In the genomic region with DNA sequence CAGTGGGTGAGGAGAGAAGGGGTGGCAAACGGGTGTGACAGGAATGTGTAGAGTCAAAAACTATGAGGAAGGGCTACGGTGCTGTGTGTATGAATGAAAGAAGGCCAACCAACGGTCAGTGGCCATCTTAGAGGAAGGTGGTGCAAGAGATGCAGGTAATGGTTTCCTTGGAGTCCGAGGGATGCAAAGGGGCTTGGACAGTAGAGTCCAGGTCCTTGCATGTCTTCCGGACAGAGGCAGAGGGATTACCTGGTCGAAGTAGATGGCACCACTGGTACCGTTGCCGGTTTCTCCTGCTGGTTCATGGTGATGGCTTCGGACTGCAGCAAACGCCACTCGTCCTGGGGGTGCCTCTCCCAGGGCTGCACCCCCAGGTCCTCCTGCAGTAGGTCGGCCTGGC, we compare ENCODE assay signal across 9 mouse cellular contexts. TPM values are rescaled to one million over a fixed set of nuclear protein-coding genes. Genes with fewer than 3 reads are reported as not detected.
DNase-seq lines count a peak whose midpoint lies in the region; ATAC-seq and TF ChIP-seq lines count a peak whose summit lies in the region.
"Had no signal": no experiment of that assay in that cellular context is flagged by ENCODE, and none has a peak within 500 bp of the region (broad histone marks: within the 10 kb centered on the region; RNA-seq: fewer than 3 reads in every experiment).

No protein-coding gene starts in this region.

- TF ChIP-seq CTCF in intestine, postnatal 0 days (IDR thresholded peaks at IDR 0.05; ENCODE audit: low read depth): no peak

- H3K36me3 ChIP-seq in intestine, embryonic 14.5 days (ENCODE audit: control insufficient read depth, insufficient read depth, low read length): peaks cover 24% of the 10 kb centered on the region
- H3K36me3 ChIP-seq in intestine, postnatal 0 days (ENCODE audit: control insufficient read depth, insufficient read depth): peaks cover 24% of the 10 kb centered on the region
- peaks cover 25% of the 10 kb centered on the region for H3K36me3 ChIP-seq in embryonic facial prominence, embryonic 12.5 days
- 0 out of 2 replicates have a peak, but pooled peaks cover 3% of the 10 kb centered on the region for H3K36me3 ChIP-seq in hindbrain, embryonic 11.5 days (ENCODE audit: control insufficient read depth, insufficient read depth, low read length)
- peaks cover 16% of the 10 kb centered on the region for H3K36me3 ChIP-seq in liver, embryonic 16.5 days (ENCODE audit: control insufficient read depth, insufficient read depth)

- H3K9ac ChIP-seq in intestine, embryonic 14.5 days (ENCODE audit: low read length): no peak overlapping the region
- H3K9ac ChIP-seq in intestine, postnatal 0 days (ENCODE audit: low read depth, low read length): no peak overlapping the region
- H3K9ac ChIP-seq in embryonic facial prominence, embryonic 12.5 days: no peak overlapping the region
- no peak overlapping the region for H3K9ac ChIP-seq in hindbrain, embryonic 11.5 days (ENCODE audit: low read depth, low read length)
- no peak overlapping the region for H3K9ac ChIP-seq in liver, embryonic 16.5 days (ENCODE audit: low read depth, low read length)
- H3K9ac ChIP-seq: liver, embryonic 14.5 days had no signal

- H3K4me1 ChIP-seq in intestine, embryonic 14.5 days (replicated peaks; ENCODE audit: control insufficient read depth, insufficient read depth, low read length): peaks cover 23% of the 10 kb centered on the region
- H3K4me1 ChIP-seq in intestine, postnatal 0 days (replicated peaks; ENCODE audit: control insufficient read depth, insufficient read depth, low read length): peaks cover 18% of the 10 kb centered on the region
- peaks cover 26% of the 10 kb centered on the region for H3K4me1 ChIP-seq in embryonic facial prominence, embryonic 12.5 days
- H3K4me1 ChIP-seq in hindbrain, embryonic 11.5 days (replicated peaks; ENCODE audit: control insufficient read depth, insufficient read depth, low read length): no peaks in the 10 kb centered on the region; the same call in 1 of the 2 replicates
- H3K4me1 ChIP-seq in liver, embryonic 16.5 days (ENCODE audit: control insufficient read depth, low read depth, low read length): peaks cover 43% of the 10 kb centered on the region

- 91% methylated on average over 12 of the region's 12 CpGs for WGBS in intestine, embryonic 14.5 days
- 91% methylated on average over 12 of the region's 12 CpGs for WGBS in intestine, postnatal 0 days
- 93% methylated on average over 12 of the region's 12 CpGs for WGBS in embryonic facial prominence, embryonic 12.5 days
- 87% methylated on average over 12 of the region's 12 CpGs for WGBS in hindbrain, embryonic 11.5 days
- WGBS in liver, embryonic 16.5 days (ENCODE audit: insufficient replicate concordance): 74% methylated on average over 12 of the region's 12 CpGs

- H3K27me3 ChIP-seq in intestine, embryonic 14.5 days (replicated peaks; ENCODE audit: control insufficient read depth, insufficient read depth, low read length): no peaks in the 10 kb centered on the region
- no peaks in the 10 kb centered on the region for H3K27me3 ChIP-seq in intestine, postnatal 0 days (replicated peaks; ENCODE audit: control insufficient read depth, insufficient read depth, low read length)
- H3K27me3 ChIP-seq in embryonic facial prominence, embryonic 12.5 days: no peaks in the 10 kb centered on the region
- H3K27me3 ChIP-seq in hindbrain, embryonic 11.5 days (ENCODE audit: control insufficient read depth, insufficient read depth, low read length): no peaks in the 10 kb centered on the region
- H3K27me3 ChIP-seq in liver, embryonic 16.5 days (ENCODE audit: control insufficient read depth, insufficient read depth, low read depth, low read length): no peaks in the 10 kb centered on the region

- no peak overlapping the region for H3K4me3 ChIP-seq in intestine, embryonic 14.5 days (ENCODE audit: low read depth, low read length)
- H3K4me3 ChIP-seq in intestine, postnatal 0 days (ENCODE audit: low read depth, low read length): no peak overlapping the region
- no peak overlapping the region for H3K4me3 ChIP-seq in embryonic facial prominence, embryonic 12.5 days
- H3K4me3 ChIP-seq in hindbrain, embryonic 11.5 days (ENCODE audit: low read depth, low read length): no peak overlapping the region
- no peak overlapping the region for H3K4me3 ChIP-seq in liver, embryonic 16.5 days (ENCODE audit: low read depth, low read length)

- no peak for ATAC-seq in intestine, embryonic 14.5 days (replicated peaks; ENCODE audit: low FRiP score, low TSS enrichment, low read depth)
- ATAC-seq in intestine, postnatal 0 days: no peak
- ATAC-seq in embryonic facial prominence, embryonic 12.5 days (ENCODE audit: insufficient number of reproducible peaks, insufficient read depth, low FRiP score, low TSS enrichment): no peak
- no peak for ATAC-seq in hindbrain, embryonic 11.5 days (ENCODE audit: low FRiP score)
- no peak for ATAC-seq in liver, embryonic 16.5 days (ENCODE audit: low read depth)

- intact Hi-C loops in left cerebral cortex, postnatal 25 days (cut with DNase I): no loop called here

- H3K27ac ChIP-seq in intestine, embryonic 14.5 days (ENCODE audit: low read depth): peak overlapping the region; percentile 93; the same call in 1 of the 2 replicates
- no peak overlapping the region for H3K27ac ChIP-seq in intestine, postnatal 0 days (ENCODE audit: low read depth, low read length)
- 0 out of 2 replicates have a peak overlapping the region, but pooled peaks have one; percentile 93 for H3K27ac ChIP-seq in embryonic facial prominence, embryonic 12.5 days
- 0 out of 2 replicates have a peak overlapping the region, but pooled peaks have one; percentile 55 for H3K27ac ChIP-seq in hindbrain, embryonic 11.5 days (ENCODE audit: low read depth, low read length)
- H3K27ac ChIP-seq in liver, embryonic 16.5 days (ENCODE audit: low read length): peak overlapping the region; percentile 0; the same call in 1 of the 2 replicates

- no peak overlapping the region for H3K4me2 ChIP-seq in intestine, embryonic 14.5 days (ENCODE audit: low read length)
- H3K4me2 ChIP-seq in intestine, postnatal 0 days (replicated peaks; ENCODE audit: low read depth): no peak overlapping the region
- H3K4me2 ChIP-seq in embryonic facial prominence, embryonic 12.5 days (replicated peaks): no peak overlapping the region
- no peak overlapping the region for H3K4me2 ChIP-seq in hindbrain, embryonic 11.5 days (replicated peaks; ENCODE audit: low read depth, low read length)
- H3K4me2 ChIP-seq in liver, embryonic 16.5 days (ENCODE audit: low read depth, low read length): no peak overlapping the region

- no peaks in the 10 kb centered on the region for H3K9me3 ChIP-seq in intestine, embryonic 14.5 days (ENCODE audit: control insufficient read depth, low read length)
- H3K9me3 ChIP-seq in intestine, postnatal 0 days (ENCODE audit: control insufficient read depth): no peaks in the 10 kb centered on the region
- no peaks in the 10 kb centered on the region for H3K9me3 ChIP-seq in embryonic facial prominence, embryonic 12.5 days
- H3K9me3 ChIP-seq in hindbrain, embryonic 11.5 days (ENCODE audit: control insufficient read depth, low read length): no peaks in the 10 kb centered on the region
- H3K9me3 ChIP-seq in liver, embryonic 16.5 days (replicated peaks; ENCODE audit: control insufficient read depth, low read length): no peaks in the 10 kb centered on the region

- no peak for DNase-seq in intestine, embryonic 14.5 days (ENCODE audit: low spot score)
- DNase-seq in hindbrain, embryonic 11.5 days (ENCODE audit: low spot score): no peak
- no peak for DNase-seq in thymus, postnatal 4 days
- DNase-seq in left cerebral cortex, postnatal 25 days (ENCODE audit: low spot score in 2 of 2): no peak
- DNase-seq: spleen, adult 18-20 months had no signal

RNA-seq across cellular contexts. Expression of a gene that starts 0.5 kb away (rescaled TPM):
- 0.18 and 0.23 TPM in 2 replicates for polyA plus RNA-seq in intestine, embryonic 14.5 days (2014; fragmentation: Nextera tagmentation; extraction: Ambion mirVana)
- 0.16 and 0.26 TPM in 2 replicates for polyA plus RNA-seq in intestine, postnatal 0 days (2015; fragmentation: Nextera tagmentation; extraction: Ambion mirVana)
- 0.28 and 0.42 TPM in 2 replicates for polyA plus RNA-seq in embryonic facial prominence, embryonic 12.5 days (2016; fragmentation: Nextera tagmentation; extraction: Ambion mirVana)
- polyA plus RNA-seq in hindbrain, embryonic 11.5 days (2014; fragmentation: Nextera tagmentation; extraction: Ambion mirVana): 0.17 and 0.31 TPM in 2 replicates
- polyA plus RNA-seq in liver, embryonic 16.5 days (2015; fragmentation: Nextera tagmentation; extraction: Ambion mirVana): 0.26 TPM in 2 replicates
- total RNA-seq in left cerebral cortex, postnatal 25 days (2021): under 1 TPM; 0.14 to 0.25 TPM

RNA-seq across cellular contexts. Expression of a gene that starts 1.1 kb away (rescaled TPM):
- 10.4 and 11.2 TPM in 2 replicates for polyA plus RNA-seq in intestine, embryonic 14.5 days (2014; fragmentation: Nextera tagmentation; extraction: Ambion mirVana)
- polyA plus RNA-seq in intestine, postnatal 0 days (2015; fragmentation: Nextera tagmentation; extraction: Ambion mirVana): 5.1 and 6.3 TPM in 2 replicates
- 31.6 and 31.8 TPM in 2 replicates for polyA plus RNA-seq in embryonic facial prominence, embryonic 12.5 days (2016; fragmentation: Nextera tagmentation; extraction: Ambion mirVana)
- 7.8 and 9.3 TPM in 2 replicates for polyA plus RNA-seq in hindbrain, embryonic 11.5 days (2014; fragmentation: Nextera tagmentation; extraction: Ambion mirVana)
- 10.9 and 12.8 TPM in 2 replicates for polyA plus RNA-seq in liver, embryonic 16.5 days (2015; fragmentation: Nextera tagmentation; extraction: Ambion mirVana)
- 10 to 100 TPM; 10.1 to 10.7 TPM for total RNA-seq in left cerebral cortex, postnatal 25 days (2021)

RNA-seq across cellular contexts. Expression of a gene that starts 16.4 kb away (rescaled TPM):
- 66.2 and 70.4 TPM in 2 replicates for polyA plus RNA-seq in intestine, embryonic 14.5 days (2014; fragmentation: Nextera tagmentation; extraction: Ambion mirVana)
- 70.9 and 71.5 TPM in 2 replicates for polyA plus RNA-seq in intestine, postnatal 0 days (2015; fragmentation: Nextera tagmentation; extraction: Ambion mirVana)
- 69.9 and 77.7 TPM in 2 replicates for polyA plus RNA-seq in embryonic facial prominence, embryonic 12.5 days (2016; fragmentation: Nextera tagmentation; extraction: Ambion mirVana)
- polyA plus RNA-seq in hindbrain, embryonic 11.5 days (2014; fragmentation: Nextera tagmentation; extraction: Ambion mirVana): 39.7 and 41.9 TPM in 2 replicates
- 11.9 and 14.6 TPM in 2 replicates for polyA plus RNA-seq in liver, embryonic 16.5 days (2015; fragmentation: Nextera tagmentation; extraction: Ambion mirVana)
- total RNA-seq in left cerebral cortex, postnatal 25 days (2021): 10 to 100 TPM; 96.3 to 96.9 TPM

RNA-seq across cellular contexts. Expression of a gene that starts 29.9 kb away (rescaled TPM):
- 15.9 and 18.6 TPM in 2 replicates for polyA plus RNA-seq in intestine, embryonic 14.5 days (2014; fragmentation: Nextera tagmentation; extraction: Ambion mirVana)
- 2.2 and 2.5 TPM in 2 replicates for polyA plus RNA-seq in intestine, postnatal 0 days (2015; fragmentation: Nextera tagmentation; extraction: Ambion mirVana)
- polyA plus RNA-seq in embryonic facial prominence, embryonic 12.5 days (2016; fragmentation: Nextera tagmentation; extraction: Ambion mirVana): 41.4 and 41.7 TPM in 2 replicates
- 8.3 and 8.8 TPM in 2 replicates for polyA plus RNA-seq in hindbrain, embryonic 11.5 days (2014; fragmentation: Nextera tagmentation; extraction: Ambion mirVana)
- polyA plus RNA-seq in liver, embryonic 16.5 days (2015; fragmentation: Nextera tagmentation; extraction: Ambion mirVana): 2.7 and 2.9 TPM in 2 replicates
- 10 to 100 TPM in 1 of 2 experiments, 1 to 10 TPM in 1; 6.5 to 10.5 TPM for total RNA-seq in left cerebral cortex, postnatal 25 days (2021)
